Mouse (Mus musculus): ENCODE measurements around the gene Gnb1l.

Gnb1l gene

GRCm38 (mm10) chr16:18586906-18587546 is 88.5 kb downstream of the Gnb1l start:
- DNase-seq (ENCODE audit: low read depth): no peak

GRCm38 (mm10) chr16:18587847-18588737 is 89.6 kb downstream of the Gnb1l start:
- DNase-seq (ENCODE audit: low read depth): no peak

GRCm38 (mm10) chr16:18588738-18589055 is 90.2 kb downstream of the Gnb1l start:
- no peak for DNase-seq (ENCODE audit: low read depth)

GRCm38 (mm10) chr16:18589080-18589621 is 90.6 kb downstream of the Gnb1l start:
- DNase-seq (ENCODE audit: low read depth): no peak

GRCm38 (mm10) chr16:18589804-18590790 is 91.6 kb downstream of the Gnb1l start, which contains the start of gene Tbx1:
TSS of gene Tbx1 (minus strand) at chr16:18590671.
- DNase-seq (ENCODE audit: low read depth): peak; percentile 37

GRCm38 (mm10) chr16:18591047-18592018 is 92.8 kb downstream of the Gnb1l start:
- no peak for DNase-seq (ENCODE audit: low read depth)

- DNase-seq (ENCODE audit: low read depth): peak; percentile 12
Measured at GRCm38 (mm10) chr16:18593930-18594329, 95.4 kb downstream of the Gnb1l start.

GRCm38 (mm10) chr16:18596255-18596654 is 97.7 kb downstream of the Gnb1l start:
- DNase-seq (ENCODE audit: low read depth): no peak

GRCm38 (mm10) chr16:18598006-18598405 is 99.5 kb downstream of the Gnb1l start:
- DNase-seq (ENCODE audit: low read depth): no peak

GRCm38 (mm10) chr16:18601447-18601846 is 102.9 kb downstream of the Gnb1l start:
- no peak for DNase-seq (ENCODE audit: low read depth)

GRCm38 (mm10) chr16:18604267-18604701 is 105.8 kb downstream of the Gnb1l start:
- DNase-seq (ENCODE audit: low read depth): no peak

- DNase-seq (ENCODE audit: low read depth): no peak
Measured at GRCm38 (mm10) chr16:18605705-18606104, 107.2 kb downstream of the Gnb1l start.

GRCm38 (mm10) chr16:18608226-18608625 is 109.7 kb downstream of the Gnb1l start:
- no peak for DNase-seq (ENCODE audit: low read depth)

- DNase-seq (ENCODE audit: low read depth): no peak
Measured at GRCm38 (mm10) chr16:18609099-18609498, 110.6 kb downstream of the Gnb1l start.

GRCm38 (mm10) chr16:18611752-18612151 is 113.2 kb downstream of the Gnb1l start:
- no peak for DNase-seq (ENCODE audit: low read depth)

- DNase-seq (ENCODE audit: low read depth): no peak
Measured at GRCm38 (mm10) chr16:18613301-18613700, 114.8 kb downstream of the Gnb1l start.

Measured in 416B (cell line).